Mouse (Mus musculus) urinary bladder, postnatal 36 days (tissue): ENCODE results near the gene Orc4.
"Not testable (repeated sequence)": the region's sequence is repeated elsewhere in the genome, so short reads cannot be mapped to it uniquely, and the experiment has no call there.

Experiments
- DNase-seq, 2 experiments: peaks; one replicate each; pipeline ENCODE4 v3.0.0; 2022; ENCODE audit warnings: low spot score in 2 of 2, mixed read lengths in 1 of 2

Gene Orc4

GRCm38 (mm10) chr2:48950252-48950315, at the start of gene Orc4:
Orc4 (minus strand) TSS chr2:48950277.
- no peak for DNase-seq

GRCm38 (mm10) chr2:48990322-48990721, 40.2 kb upstream of the Orc4 start:
- DNase-seq, result no peak

DNA sequence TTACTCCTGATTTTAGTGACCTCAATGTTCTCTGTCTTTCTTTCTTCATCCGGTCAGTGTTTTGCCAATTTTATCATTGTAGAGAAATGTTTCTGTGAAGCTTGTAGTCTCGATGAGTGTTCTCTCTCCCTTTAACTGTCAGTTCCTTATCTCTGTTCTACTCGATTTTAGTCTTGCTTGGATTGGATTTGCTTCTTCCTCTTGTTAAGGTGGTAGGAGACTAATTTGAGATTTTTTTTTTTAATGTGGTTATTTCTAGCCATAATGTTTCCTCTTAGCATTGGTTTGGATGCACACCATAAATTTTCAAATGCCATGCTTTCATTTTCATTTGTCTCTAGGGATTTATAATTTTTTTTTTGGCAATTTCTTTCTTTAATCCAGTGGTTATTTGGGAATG, 28.8 kb upstream of the Orc4 start:
- no peak for DNase-seq

GRCm38 (mm10) chr2:48956591-48956990, 6.5 kb upstream of the Orc4 start:
- DNase-seq, result no peak

DNA sequence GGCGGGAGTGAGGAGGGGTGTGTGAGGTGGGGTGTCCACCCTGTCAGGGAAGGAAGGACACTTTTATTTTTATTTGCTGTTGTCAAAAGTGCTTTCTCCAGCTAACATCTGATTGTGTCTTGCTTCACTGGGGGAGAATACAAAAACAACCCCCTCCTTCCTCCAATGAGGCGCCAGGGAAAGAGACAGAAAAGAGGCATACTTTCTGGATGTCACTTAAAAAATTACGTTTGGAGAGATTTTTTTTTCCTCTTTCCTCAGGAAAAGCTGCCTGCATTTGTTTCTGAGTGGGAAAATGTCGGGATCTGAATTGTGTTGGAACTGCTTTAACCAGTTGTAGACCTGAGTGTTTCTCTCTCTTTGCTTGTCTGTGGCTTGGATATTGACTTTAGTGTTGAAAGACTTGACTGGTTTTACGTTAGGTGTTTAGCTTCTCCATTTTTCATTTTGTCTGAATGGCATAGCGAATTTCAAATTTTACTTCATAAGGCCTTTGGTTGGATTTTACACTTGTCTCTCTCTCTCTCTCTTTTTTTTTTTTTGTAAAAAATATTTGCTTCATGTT, 321 bp upstream of the Orc4 start:
- DNase-seq, result no peak

DNA sequence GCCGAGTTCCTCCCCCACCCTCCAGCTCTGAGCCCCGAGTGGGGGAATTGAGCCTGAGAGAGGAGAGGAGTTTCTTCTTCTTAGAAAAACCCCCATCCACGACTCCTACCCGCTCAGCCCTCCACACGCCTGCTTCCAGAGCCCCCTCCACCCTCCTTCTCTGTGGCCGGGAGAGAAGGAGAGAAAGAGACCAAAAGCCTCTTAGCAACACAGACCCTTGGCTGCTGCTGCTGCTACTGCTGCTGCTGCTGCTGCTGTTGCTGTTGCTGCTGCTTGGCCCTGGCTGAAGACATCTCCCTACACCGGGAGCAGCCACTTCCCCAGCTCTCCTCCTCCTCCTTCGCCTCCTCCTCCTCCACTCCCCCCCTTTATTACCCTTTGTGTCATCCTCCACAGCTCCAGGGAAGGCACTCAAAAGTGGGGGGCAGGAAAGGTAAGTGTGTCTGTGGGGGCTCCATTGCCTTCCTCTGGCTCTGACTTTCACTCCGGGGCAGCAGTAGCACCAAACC, 280 bp downstream of the Orc4 start:
- peak; percentile 19 to 32 for DNase-seq

GRCm38 (mm10) chr2:48948841-48949584, 1.1 kb downstream of the Orc4 start, which contains the start of gene Mbd5:
Mbd5 (plus strand) TSS chr2:48949508.
- DNase-seq, result peak; percentile 96 to 99

- no peak for DNase-seq
Observed at GRCm38 (mm10) chr2:48947761-48948160, 2.3 kb downstream of the Orc4 start.

DNA sequence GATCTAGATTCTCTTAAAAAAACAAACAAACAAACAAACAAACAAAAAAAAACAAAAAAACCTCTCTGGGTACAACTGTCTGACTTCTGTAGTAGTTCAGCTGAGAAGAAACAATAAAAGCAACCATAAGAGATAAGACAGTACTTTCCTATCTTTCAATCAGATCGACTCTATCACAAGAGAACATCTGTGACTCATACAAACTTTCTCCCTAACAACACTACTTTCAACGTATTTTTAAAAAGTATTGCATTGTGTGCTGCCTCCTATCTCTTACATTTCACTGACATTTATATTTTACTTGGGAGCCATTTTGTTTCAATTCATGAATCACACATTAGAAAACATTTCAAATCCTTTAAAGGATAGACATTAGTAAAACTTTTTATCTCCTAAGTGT, 15.0 kb downstream of the Orc4 start:
- no peak for DNase-seq

GRCm38 (mm10) chr2:48915832-48916231, 34.2 kb downstream of the Orc4 start:
- no peak for DNase-seq

DNA sequence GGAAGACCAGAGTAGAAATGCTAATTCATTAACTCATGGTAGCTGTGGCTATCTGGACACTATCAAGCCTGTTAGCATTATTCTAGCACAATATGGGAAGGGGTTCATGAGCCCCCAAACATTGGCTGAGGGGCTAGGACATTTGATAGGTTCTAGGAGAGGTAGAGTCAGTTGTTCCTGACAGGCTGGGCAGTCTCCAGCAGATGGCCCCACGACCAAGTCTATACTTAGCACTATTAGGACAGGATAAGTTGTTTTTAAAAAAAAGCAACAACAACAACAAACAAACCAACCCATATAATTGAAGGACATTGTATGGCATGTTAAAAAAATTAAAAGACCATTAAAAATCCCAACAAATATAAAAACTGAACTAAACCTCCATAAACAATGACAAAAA, 35.9 kb downstream of the Orc4 start:
- DNase-seq, result no peak

GRCm38 (mm10) chr2:48908866-48909265, 41.2 kb downstream of the Orc4 start:
- DNase-seq, result no peak

DNA sequence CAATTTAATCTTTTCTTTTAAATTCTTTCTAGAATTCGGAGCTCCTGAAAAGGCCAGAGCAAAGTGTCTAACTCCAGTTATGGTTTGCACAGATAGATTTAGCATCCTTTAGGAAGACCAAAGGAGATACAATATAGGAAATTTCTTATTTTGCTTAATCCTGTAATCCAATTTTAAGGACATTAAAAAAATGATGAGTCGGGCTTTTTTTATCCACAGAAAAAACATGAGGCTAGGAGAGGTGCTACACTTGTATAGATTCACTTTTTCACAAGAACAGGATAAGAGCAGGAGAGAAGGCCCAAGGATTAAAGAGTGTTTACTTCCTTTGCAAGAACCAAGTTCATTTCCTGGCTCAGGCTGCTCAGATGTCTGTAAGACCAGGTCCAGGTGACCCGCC, 54.9 kb downstream of the Orc4 start:
- no peak for DNase-seq

- peak; percentile 35 for DNase-seq
Observed at GRCm38 (mm10) chr2:48885945-48886344, 64.1 kb downstream of the Orc4 start.

GRCm38 (mm10) chr2:48868199-48868913, 81.7 kb downstream of the Orc4 start:
- DNase-seq, result no peak

GRCm38 (mm10) chr2:48865596-48865995, 84.5 kb downstream of the Orc4 start:
- not testable (repeated sequence) for DNase-seq
